Mouse (Mus musculus) heart, postnatal 10 days (tissue): ENCODE measurements around the gene Gp1ba. TPM values are rescaled to one million over a fixed set of nuclear protein-coding genes. Genes with fewer than 3 reads are reported as not detected.

ENCODE experiments used
- DNase-seq, 2 experiments: peaks; one replicate each; pipeline ENCODE4 v3.0.0; 2021
- intact Hi-C: fragments of 180-260 bp; cut with DNase I; formaldehyde crosslinking; loops from one replicate; pipeline ENCODE4 v1.15.1; 2025
- total RNA-seq, 2 experiments: library from RNA; stranded (reverse); gene quantifications; 2 replicates each; pipeline ENCODE4 v1.2.3; 2021

Gp1ba gene
- total RNA-seq, 2 experiments from 2014 or later = 0.17 to 0.43 TPM

DNA sequence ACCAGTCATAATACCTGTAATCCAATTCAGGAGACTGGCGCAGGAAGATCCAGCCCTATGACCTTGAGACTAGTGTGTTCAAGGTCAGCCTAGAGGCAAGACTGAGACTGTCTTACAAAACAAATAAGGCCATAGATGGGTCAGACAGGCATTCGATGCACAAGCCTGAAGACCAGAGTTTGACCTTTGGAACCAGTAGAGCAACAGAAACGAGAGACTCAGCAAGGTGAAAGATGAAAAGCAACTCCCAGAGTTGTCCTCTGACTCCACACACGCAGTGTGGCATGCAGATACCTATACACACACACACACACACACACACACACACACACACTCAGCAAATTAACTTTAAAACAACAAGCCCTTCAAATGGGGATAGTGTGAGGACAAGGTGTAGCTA, 12.0 kb upstream of the Gp1ba start:
- intact Hi-C loops = loop anchor here (5.0 kb wide), 1 partner anchor 195 kb away; the partner anchor contains the start of gene Arrb2
- DNase-seq = no peak

- DNase-seq = no peak
- intact Hi-C loops = loop anchor here (5.0 kb wide), 1 partner anchor 196 kb away; the partner anchor contains the start of gene Arrb2
These were observed 10.5 kb upstream of the Gp1ba start for GRCm38 (mm10) chr11:70628431-70628830.

DNA sequence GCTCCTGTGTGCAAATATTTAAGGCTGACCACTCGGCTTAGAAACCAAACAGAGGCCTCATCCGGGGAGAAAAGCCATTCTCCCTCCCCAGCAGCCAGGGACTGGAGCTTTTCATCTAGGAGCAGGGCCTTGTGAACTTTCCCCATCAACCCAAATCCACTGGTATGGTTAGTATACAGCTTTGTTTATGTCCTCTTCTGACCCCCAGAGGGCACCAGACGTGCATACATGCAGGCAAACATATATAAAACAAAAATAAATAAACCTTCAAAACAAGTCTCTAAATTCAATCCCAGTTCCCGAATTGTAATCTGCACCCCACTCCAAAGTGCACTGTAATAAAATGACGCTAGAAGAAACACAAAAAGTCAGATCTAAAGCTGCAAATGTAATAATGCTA, 9.4 kb upstream of the Gp1ba start:
- intact Hi-C loops = loop anchor here (1.0 to 5.0 kb wide), 2 partner anchors 126 to 197 kb away; partner anchors contain the start of gene Arrb2
- DNase-seq = no peak

- intact Hi-C loops = no loop called here
- no peak for DNase-seq
These were observed 8.8 kb upstream of the Gp1ba start for GRCm38 (mm10) chr11:70630129-70630528.

DNA sequence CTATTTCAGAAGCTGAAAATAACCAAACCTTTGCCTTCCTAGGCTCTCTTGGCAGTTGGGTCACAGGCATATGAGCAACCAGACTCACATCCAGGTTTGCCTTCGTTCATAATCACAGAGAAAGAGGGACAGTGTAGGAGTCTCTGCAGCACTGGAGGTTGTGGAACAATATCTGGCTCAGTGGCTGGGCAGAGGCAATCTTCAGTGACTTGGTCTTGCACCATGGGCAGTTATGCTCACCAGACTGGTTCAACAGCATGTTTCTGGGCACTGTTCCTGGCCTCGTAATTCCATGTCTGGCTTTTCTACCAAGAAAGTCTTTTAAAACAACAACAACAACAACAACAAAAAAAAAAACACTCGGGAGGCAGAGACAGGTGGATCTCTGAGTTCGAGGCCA, 3.3 kb upstream of the Gp1ba start:
- intact Hi-C loops = no loop called here
- DNase-seq = no peak

- no peak for DNase-seq
- intact Hi-C loops = no loop called here
These were observed 1.2 kb upstream of the Gp1ba start for GRCm38 (mm10) chr11:70637764-70638163.

DNA sequence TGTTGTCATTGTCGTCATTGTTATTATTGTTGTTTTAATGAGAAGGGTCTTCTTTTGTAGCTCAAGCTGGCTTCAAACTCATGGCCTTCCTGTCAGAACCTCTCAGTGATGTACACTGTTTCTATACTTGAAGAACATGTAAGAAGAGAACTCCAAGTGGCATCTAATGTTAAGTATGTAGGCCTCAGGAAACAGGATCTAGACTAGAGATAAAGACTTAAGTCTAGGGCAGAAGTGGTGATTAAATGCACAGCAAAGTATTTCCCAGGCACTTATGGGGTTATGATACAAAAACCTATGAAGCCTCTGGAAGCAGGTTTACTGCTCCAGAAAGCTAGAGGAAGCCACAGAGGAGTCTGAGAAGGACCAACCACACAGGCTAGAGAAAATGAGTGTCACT, 629 bp upstream of the Gp1ba start:
- intact Hi-C loops = no loop called here

GRCm38 (mm10) chr11:70639976-70640375, 1.1 kb downstream of the Gp1ba start:
- intact Hi-C loops = no loop called here
- DNase-seq = no peak

More for the DNA sequence above, 629 bp upstream of the Gp1ba start:
- DNase-seq = no peak

GRCm38 (mm10) chr11:70641241-70641640, 2.3 kb downstream of the Gp1ba start:
- no peak for DNase-seq

GRCm38 (mm10) chr11:70643051-70643450, 4.1 kb downstream of the Gp1ba start:
- intact Hi-C loops = no loop called here
- DNase-seq = no peak

More at GRCm38 (mm10) chr11:70641241-70641640, 2.3 kb downstream of the Gp1ba start:
- intact Hi-C loops = no loop called here

DNA sequence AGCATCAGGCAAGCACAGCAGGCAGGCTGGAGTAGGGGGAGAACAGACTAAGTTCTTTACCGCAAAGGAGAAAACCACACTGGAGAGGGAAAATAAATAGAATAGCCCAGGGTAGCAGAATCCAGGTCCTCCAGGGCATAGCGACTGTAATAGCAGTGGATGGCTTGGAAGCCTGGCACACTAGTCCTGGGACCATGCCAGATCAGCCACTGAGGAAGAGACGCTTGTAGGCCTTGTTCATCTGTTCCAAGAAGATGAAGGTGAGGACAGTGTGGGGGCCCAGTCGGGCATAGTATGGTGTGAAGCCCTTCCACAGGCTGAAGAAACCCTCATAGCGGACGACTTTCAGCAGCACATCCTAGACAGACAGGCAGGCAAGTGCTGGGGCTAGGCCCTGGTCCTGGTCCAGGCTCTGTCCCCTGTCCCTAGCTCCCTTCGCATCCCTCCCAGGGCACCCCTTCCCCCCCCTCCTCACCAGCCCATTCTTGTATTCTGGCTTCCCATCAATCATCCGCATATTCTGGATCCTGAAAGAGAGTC, 5.7 kb downstream of the Gp1ba start:
- intact Hi-C loops = no loop called here
- no peak for DNase-seq

GRCm38 (mm10) chr11:70645461-70646258, 6.7 kb downstream of the Gp1ba start:
- DNase-seq = peak; percentile 44 to 50

GRCm38 (mm10) chr11:70646259-70646555, 7.3 kb downstream of the Gp1ba start:
- intact Hi-C loops = loop anchor here (2.0 kb wide), 1 partner anchor 55 kb away; the partner anchor contains the start of genes Inca1 and Kif1c
- DNase-seq = peak in 1 of 2 experiments; percentile 32

More at GRCm38 (mm10) chr11:70645461-70646258, 6.7 kb downstream of the Gp1ba start:
- intact Hi-C loops = loop anchor here (2.0 kb wide), 1 partner anchor 55 kb away; the partner anchor contains the start of genes Inca1 and Kif1c

- intact Hi-C loops = loop anchor here (2.0 kb wide), 1 partner anchor 54 kb away; the partner anchor contains the start of genes Inca1 and Kif1c
- DNase-seq = peak; percentile 97 to 98
These were observed 8.0 kb downstream of the Gp1ba start, which contains the start of the genes Rnf167 and Slc25a11 for GRCm38 (mm10) chr11:70646691-70647650. TSS of gene Rnf167 (plus strand) at chr11:70647235. TSS of gene Slc25a11 (minus strand) at chr11:70647479.

GRCm38 (mm10) chr11:70647716-70648420, 8.9 kb downstream of the Gp1ba start:
- peak in 1 of 2 experiments; percentile 47 for DNase-seq
- intact Hi-C loops = loop anchor here (2.0 kb wide), 1 partner anchor 53 kb away; the partner anchor contains the start of genes Inca1 and Kif1c

DNA sequence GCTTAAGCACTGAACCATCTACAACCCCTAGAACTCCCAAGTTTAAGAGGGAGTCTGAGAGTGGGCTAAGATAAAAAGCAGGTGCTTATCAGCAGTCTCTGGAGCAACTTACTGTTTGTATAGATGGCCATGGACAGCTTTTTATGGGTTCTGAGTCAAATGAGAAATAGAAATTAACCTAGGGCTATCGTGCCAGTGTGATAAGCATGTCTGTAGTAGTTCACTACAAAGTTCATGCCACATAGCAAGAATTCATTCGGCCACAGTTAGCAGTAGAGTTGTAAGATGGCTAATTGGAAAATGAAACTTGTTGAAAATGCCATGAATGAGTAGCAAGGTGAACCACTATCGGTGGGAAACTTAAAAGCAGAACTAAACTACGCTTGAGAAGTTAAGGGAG, 9.6 kb downstream of the Gp1ba start:
- intact Hi-C loops = no loop called here
- no peak for DNase-seq

- DNase-seq = no peak
- intact Hi-C loops = no loop called here
These were observed 10.3 kb downstream of the Gp1ba start for GRCm38 (mm10) chr11:70649185-70649734.

- DNase-seq = no peak
- intact Hi-C loops = no loop called here
These were observed 11.6 kb downstream of the Gp1ba start for GRCm38 (mm10) chr11:70650322-70651175.

GRCm38 (mm10) chr11:70651391-70651790, 12.5 kb downstream of the Gp1ba start:
- intact Hi-C loops = no loop called here
- peak in 1 of 2 experiments; percentile 12 for DNase-seq
